Comparison of ENCODE assay signal across 8 mouse cellular contexts in the genomic region with DNA sequence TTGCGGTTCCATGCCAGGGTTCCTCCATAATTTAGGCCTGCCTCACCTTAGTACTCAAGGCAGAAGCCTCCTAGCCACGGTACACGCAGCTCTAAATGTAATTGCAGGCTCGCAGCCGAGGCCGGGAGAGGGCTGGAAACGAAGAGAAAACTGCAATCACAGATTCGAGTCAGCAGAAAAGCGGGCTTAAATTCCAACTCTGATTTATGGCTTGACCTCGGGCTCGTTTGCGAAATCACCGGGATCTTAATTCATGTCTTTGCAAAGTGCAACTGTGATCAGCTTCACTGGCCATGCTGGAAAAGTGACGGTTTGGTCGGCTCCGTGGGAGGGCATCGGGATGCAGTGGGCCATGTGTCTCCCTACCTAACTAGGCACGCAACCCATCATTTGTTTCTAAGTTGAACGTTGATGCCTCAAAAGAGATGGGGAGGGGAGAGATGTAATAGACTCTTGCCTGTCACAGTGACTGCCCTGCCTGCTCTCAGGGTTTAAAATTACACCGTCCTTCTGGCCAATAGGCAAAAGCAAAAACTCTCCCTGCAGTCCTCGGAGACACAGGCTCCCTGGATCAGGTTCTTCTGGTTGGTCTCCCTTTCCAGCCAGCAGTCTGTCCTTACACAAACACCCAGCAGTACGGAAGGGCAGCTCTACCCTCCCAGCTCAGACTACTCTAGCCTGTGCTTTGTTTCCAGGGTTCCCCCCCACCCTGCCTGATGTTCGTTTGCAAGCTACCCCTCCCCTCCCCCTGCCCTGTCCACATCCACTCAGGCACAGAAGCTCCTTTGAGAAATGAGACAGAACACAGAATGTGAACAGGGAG.
DNase-seq lines count a peak whose midpoint lies in the region; ATAC-seq and TF ChIP-seq lines count a peak whose summit lies in the region.

No protein-coding gene starts in this region.

- no peaks in the 10 kb centered on the region; the same call in 1 of the 2 replicates for H3K79me2 ChIP-seq in MEL (ENCODE audit: control insufficient read depth, insufficient read depth, low read length, poor library complexity)

- TF ChIP-seq RAD21 in MEL (IDR thresholded peaks at IDR 0.05; ENCODE audit: low read depth, low read length): no peak

- peak; percentile 78 for ATAC-seq in neural tube, embryonic 14.5 days (ENCODE audit: low read depth)

- no peak for TF ChIP-seq CTCF in MEL (IDR thresholded peaks at IDR 0.05 in 2 of 3, conservative IDR thresholded peaks at IDR 0.05 in 1 of 3; ENCODE audit: control insufficient read depth in 1 of 3, insufficient read depth in 1 of 3, low read depth in 2 of 3, low read length in 3 of 3, poor library complexity in 1 of 3, severe bottlenecking in 1 of 3)

- H3K4me1 ChIP-seq in MEL (ENCODE audit: control insufficient read depth in 1 of 2, insufficient read depth in 2 of 2, low read length in 2 of 2): peaks cover 22 to 48% of the 10 kb centered on the region in 2 experiments
- H3K4me1 ChIP-seq in neural tube, embryonic 14.5 days (ENCODE audit: control insufficient read depth, insufficient read depth, low read length): peaks cover 17% of the 10 kb centered on the region; the same call in 1 of the 2 replicates

- peak overlapping the region; percentile 27 to 32 for H3K4me3 ChIP-seq in MEL (ENCODE audit: control insufficient read depth in 1 of 2, insufficient read depth in 1 of 2, low read depth in 2 of 2, low read length in 2 of 2)
- peak overlapping the region; percentile 7; the same call in 1 of the 2 replicates for H3K4me3 ChIP-seq in neural tube, embryonic 14.5 days (ENCODE audit: low read depth, low read length)

- H3K27ac ChIP-seq in MEL (ENCODE audit: control insufficient read depth, low read depth, low read length): peak overlapping the region; percentile 98
- H3K27ac ChIP-seq in neural tube, embryonic 14.5 days (ENCODE audit: low read depth, low read length): peak overlapping the region; percentile 12; the same call in 1 of the 2 replicates

- H3K9ac ChIP-seq in MEL (ENCODE audit: control insufficient read depth, low read depth, low read length, poor library complexity, severe bottlenecking): peak overlapping the region; percentile 67
- no peak overlapping the region; the same call in 1 of the 2 replicates for H3K9ac ChIP-seq in neural tube, embryonic 14.5 days (replicated peaks; ENCODE audit: low read depth, low read length)

- H3K27me3 ChIP-seq in MEL (ENCODE audit: control insufficient read depth in 1 of 2, insufficient read depth in 2 of 2, low read length in 2 of 2): no peaks in the 10 kb centered on the region
- no peaks in the 10 kb centered on the region for H3K27me3 ChIP-seq in neural tube, embryonic 14.5 days (ENCODE audit: control insufficient read depth, insufficient read depth, low read length)

- peaks cover 0 to 30% of the 10 kb centered on the region in 2 experiments; a peak in 2 of 4 replicates for H3K36me3 ChIP-seq in MEL (ENCODE audit: control insufficient read depth in 1 of 2, insufficient read depth in 2 of 2, low read length in 2 of 2)
- no peaks in the 10 kb centered on the region for H3K36me3 ChIP-seq in neural tube, embryonic 14.5 days (ENCODE audit: control insufficient read depth, insufficient read depth, low read length)

- no peaks in the 10 kb centered on the region for H3K9me3 ChIP-seq in MEL (replicated peaks; ENCODE audit: insufficient read depth, low read length)
- no peaks in the 10 kb centered on the region for H3K9me3 ChIP-seq in neural tube, embryonic 14.5 days (ENCODE audit: control insufficient read depth, low read length)

- intact Hi-C loops in left cerebral cortex, postnatal 10 days (cut with DNase I): no loop called here

- TF ChIP-seq EP300 in MEL (IDR thresholded peaks at IDR 0.05; ENCODE audit: low read depth in 1 of 2, low read length in 2 of 2): no peak

- WGBS in neural tube, embryonic 14.5 days: 13% methylated on average over 23 of the region's 23 CpGs

- no peak for TF ChIP-seq POLR2A in MEL (IDR thresholded peaks at IDR 0.05; ENCODE audit: control insufficient read depth in 1 of 2, insufficient read depth in 1 of 2, low read depth in 1 of 2, low read length in 2 of 2, poor library complexity in 1 of 2)

- DNase-seq in MEL (ENCODE audit: low read depth, low spot score): no peak
- DNase-seq in embryo, embryonic 10 days (ENCODE audit: low spot score): peak; percentile 76
- peak; percentile 41 to 47 for DNase-seq in heart, adult 18-20 months
- peak; percentile 54 for DNase-seq in kidney, adult 11 months
- DNase-seq in lung, adult 18-20 months: peak; percentile 64 to 76
- no peak for DNase-seq in T-cell, adult 2 months (ENCODE audit: low spot score)
- DNase-seq in left cerebral cortex, postnatal 10 days (ENCODE audit: extremely low spot score in 1 of 2, low spot score in 2 of 2): no peak

- peak overlapping the region; percentile 45 for H3K4me2 ChIP-seq in neural tube, embryonic 14.5 days (ENCODE audit: low read depth, low read length)

TF ChIP-seq in MEL, 35 proteins besides CTCF, POLR2A, EP300 and RAD21:
- no peak; the same call in 1 of the 2 replicates for TF ChIP-seq SIN3A (IDR thresholded peaks at IDR 0.05; ENCODE audit: low read length)
- no peak for TF ChIP-seq ZC3H11A (IDR thresholded peaks at IDR 0.05; ENCODE audit: low read depth, low read length)
- 0 out of 2 replicates have a peak, but pooled peaks have one; percentile 8 for TF ChIP-seq BHLHE40 (IDR thresholded peaks at IDR 0.05; ENCODE audit: borderline replicate concordance, low read depth, low read length)
- 0 out of 2 replicates have a peak, but pooled peaks have one; percentile 57 for TF ChIP-seq MAZ (IDR thresholded peaks at IDR 0.05; ENCODE audit: low read depth, low read length)
- TF ChIP-seq NELFE (IDR thresholded peaks at IDR 0.05; ENCODE audit: low read depth, low read length): 0 out of 2 replicates have a peak, but pooled peaks have one; percentile 15
- TF ChIP-seq MAX (IDR thresholded peaks at IDR 0.05; ENCODE audit: low read length): 0 out of 2 replicates have a peak, but pooled peaks have one; percentile 10

Comparison
In these comparisons a context has a peak if more than half of its experiments do, and no peak if none do; other contexts are left out.
1. DNase-seq: peak in embryo, embryonic 10 days (single experiment), heart, adult 18-20 months (2 of 2), kidney, adult 11 months (single experiment) and lung, adult 18-20 months (2 of 2); none in MEL (single experiment), T-cell, adult 2 months (single experiment) and left cerebral cortex, postnatal 10 days (0 of 2).